Mouse (Mus musculus) lung, adult 2 months (tissue): ENCODE results near the gene Hist1h1t.

ENCODE experiments used
- CTCF ChIP-seq: fragments of 200-500 bp; IDR thresholded peaks from 2 replicates; pipeline ENCODE4 v1.5.1; 2011; ENCODE audit warnings: mild to moderate bottlenecking, low read length, control low read depth; ENCODE audit not compliant: insufficient read depth
- POLR2A ChIP-seq: fragments of 200-500 bp; IDR thresholded peaks from 2 replicates; pipeline ENCODE4 v1.6.1; 2011; ENCODE audit warnings: low read depth, mild to moderate bottlenecking, control low read depth, low read length, borderline replicate concordance; ENCODE audit errors: extremely low read depth

DNA sequence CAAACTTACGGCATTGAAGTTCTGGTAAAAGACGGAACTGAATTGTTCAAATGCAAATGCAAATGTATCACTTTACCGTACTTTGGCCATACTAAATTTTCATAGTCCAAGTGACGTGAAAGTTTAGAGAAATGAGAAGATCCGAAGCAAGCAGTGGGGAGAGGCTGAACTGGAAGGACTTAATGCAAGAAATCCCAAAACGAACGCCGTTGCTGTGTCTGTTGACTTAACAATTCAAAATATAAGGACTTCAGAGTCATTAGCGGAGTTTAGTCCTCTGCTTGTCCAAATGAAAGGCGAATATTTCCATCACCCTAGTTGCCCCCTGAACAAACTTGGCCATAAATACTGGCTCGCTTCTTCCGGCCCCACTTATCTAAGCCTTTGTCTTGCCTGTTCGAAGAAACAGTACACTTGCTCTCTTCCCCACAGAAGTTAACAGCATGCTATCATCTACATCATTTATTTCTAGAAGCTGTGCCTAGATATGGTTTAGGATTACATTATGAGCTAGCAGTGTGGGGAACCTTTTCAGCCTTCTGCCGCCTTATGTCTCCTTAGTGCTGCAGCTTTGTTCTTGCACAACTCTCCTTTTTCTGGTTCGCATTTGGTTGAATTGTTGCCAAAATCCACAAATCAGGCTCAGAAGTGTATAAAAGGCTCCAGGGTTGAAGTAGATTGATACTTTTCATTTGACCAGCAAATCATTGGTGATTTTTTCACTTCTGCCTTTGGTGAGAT lies 10.3 kb upstream of the Hist1h1t start:
- TF ChIP-seq CTCF (no peak), POLR2A (no peak)
